Mouse (Mus musculus) adrenal gland, postnatal 10 days (tissue): Measurements from ENCODE around the gene Spg11. TPM values are rescaled to one million over a fixed set of nuclear protein-coding genes. Genes with fewer than 3 reads are reported as not detected.
"Not testable (repeated sequence)": the region's sequence is repeated elsewhere in the genome, so short reads cannot be mapped to it uniquely, and the experiment has no call there.

Experiments
- DNase-seq: peaks from one replicate; pipeline ENCODE4 v3.0.0; 2021; ENCODE audit warnings: mixed read lengths
- microRNA-seq: library from miRNA; unstranded; fragments of <30 nt; microRNA quantifications from one replicate; pipeline ENCODE4 v1.2.0, GENCODE M21; 2021
- total RNA-seq, 2 experiments: library from RNA; stranded (reverse); gene quantifications; 2 replicates each; pipeline ENCODE4 v1.2.3; 2021

The Spg11 gene
- total RNA-seq, 2 experiments from 2014 or later: 14.6 to 16.7 TPM

DNA sequence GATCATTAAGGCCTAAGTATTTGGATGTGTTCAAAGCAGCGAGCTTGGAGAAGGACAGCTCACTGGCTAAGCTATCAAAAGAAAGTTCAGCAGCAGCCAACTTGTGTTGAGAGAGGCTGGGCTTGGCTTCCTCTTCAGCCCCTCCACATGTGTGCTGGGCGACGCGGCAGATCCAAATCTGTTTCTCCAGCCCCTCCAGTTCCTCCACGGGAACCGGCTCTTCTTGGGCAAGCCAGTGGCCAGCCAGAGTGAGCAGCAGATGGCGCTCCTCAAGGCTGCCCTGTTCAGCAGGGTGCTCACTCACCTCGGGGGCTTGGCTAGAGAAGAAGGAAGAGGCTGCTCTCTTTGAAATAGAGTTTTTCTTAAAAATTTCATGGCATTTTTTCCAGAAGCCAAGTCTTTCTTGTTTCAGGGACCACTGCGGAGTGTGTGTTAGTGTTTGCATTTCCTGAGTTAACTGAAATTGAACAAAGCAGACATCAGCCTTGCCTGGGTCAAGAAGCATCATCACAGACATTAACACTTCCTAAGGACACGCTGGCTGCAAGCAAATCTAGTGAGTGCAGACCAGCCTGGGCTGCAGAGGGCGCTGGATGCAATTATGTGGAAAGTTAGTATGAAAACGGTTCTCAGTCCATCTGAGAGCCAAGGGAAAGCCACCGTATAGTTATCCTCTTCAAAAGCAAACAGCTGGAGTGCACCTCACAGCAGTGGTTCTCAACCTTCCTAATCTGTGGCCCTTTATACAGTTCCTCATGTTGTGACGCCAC lies 52.8 kb downstream of the Spg11 start:
- DNase-seq: peak; percentile 31

GRCm38 (mm10) chr2:122059365-122060115 lies 58.6 kb downstream of the Spg11 start:
- no peak for DNase-seq

GRCm38 (mm10) chr2:122043926-122044325 lies 74.3 kb downstream of the Spg11 start:
- no peak for DNase-seq

DNA sequence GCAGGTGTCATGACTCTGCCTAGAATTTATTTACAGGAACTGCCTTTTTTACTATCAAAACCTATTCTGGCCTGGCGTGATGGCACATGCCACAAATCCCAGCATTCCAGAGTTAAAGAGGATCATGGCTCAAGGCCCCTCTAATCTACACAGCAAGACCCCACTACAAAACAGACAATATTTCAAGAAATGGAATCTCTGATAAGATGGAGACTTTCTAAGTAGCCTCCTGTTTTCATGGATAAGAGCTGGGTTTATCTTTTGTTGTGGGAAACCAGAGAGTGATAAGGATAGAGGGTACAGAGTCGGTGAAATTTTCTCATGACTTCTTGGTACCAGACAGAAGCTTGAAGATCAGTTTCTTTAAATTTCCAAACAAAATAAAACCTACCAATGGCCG lies 82.1 kb downstream of the Spg11 start:
- no peak for DNase-seq

- no peak for DNase-seq
Measured at GRCm38 (mm10) chr2:122031970-122032369, 86.2 kb downstream of the Spg11 start.

DNA sequence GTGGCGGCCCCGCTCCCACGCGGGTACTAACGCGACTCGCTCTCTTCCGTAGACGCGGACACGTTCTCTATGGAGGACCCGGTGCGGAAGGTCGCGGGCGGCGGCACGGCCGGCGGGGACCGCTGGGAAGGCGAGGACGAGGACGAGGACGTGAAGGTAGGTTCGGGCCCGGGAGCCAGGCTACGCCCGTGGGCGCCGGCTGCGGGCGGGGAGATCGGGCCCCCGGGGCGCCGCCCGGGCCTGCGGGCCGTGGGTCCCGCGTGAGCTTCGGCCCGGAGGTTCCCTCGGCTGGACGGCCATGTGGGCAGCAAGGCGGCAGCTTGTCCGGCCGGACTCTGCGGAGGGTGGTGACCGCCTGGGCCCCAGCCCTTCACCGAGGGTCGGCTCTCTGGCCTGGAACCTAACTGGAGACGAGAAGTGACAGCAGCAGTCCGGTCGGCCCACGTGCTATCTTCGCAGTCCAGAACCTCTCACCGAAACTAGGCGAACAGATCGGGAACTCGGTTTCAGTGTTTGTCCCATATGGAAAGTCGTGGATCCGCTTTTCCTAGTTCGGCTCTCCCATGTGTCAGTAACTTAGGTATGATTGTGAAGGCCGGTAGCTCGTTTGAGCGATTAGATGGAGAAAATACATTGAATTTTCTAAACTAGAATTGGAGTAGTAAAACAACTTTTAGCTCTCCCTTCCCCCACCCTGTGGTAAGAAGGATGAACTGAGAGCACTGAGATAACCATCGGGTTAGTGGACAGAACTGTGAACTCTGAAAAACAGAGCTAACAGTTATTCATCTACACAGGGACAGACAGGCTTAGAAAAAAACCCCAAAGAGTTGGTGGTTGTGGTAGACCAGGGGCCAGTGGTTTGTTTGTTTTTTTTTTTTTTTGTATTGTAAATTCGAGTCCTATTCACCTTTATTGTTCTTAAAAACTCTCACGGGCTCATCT lies 89.2 kb downstream of the Spg11 start:
- DNase-seq: peak; percentile 68

DNA sequence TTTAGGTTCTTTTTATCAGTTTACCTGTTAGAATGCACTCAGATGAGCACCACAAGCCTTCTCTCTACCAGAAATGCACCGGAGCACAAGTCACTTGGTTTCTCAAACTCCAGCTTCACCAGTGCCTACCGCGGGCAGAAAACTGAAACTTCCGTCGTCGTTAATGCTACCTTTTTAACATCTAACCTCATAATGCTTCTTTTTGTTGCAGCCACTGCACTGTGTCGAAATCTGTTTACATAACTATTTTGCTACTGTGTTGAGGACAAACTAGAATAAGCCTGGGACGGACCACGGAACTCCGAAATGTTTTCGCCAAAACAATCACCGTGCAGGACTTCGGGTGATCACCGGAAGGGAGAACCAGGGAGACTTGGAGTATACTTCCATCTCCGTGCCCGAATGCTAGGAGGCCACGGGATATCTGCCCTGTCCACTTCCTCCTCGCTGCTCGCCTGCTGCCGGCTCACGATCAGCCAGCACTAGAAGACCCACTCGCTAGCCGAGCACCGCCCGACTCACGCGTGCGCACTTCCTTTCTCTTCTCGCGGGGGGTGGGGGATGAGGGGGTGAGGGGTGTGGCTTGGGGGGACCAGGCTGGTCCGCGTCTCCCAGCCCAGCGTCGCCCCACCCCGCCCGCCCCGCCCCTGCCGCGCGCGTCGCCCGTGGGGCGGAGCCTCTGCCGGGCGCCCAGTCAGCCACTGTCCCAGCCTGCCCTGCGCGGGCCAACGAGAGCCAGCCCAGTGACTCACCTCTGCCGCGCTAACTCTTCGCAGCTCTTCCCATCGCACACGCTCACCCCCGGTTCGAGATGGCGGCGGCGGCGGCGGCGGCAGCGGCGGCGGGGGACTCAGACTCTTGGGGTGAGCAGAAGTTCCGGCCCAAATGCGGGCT lies 90.1 kb downstream of the Spg11 start, which contains the start of gene Eif3j1:
Gene Eif3j1, plus strand, starts transcription at position 685 of the 894 bp plus-strand sequence.
- DNase-seq: peak; percentile 94

DNA sequence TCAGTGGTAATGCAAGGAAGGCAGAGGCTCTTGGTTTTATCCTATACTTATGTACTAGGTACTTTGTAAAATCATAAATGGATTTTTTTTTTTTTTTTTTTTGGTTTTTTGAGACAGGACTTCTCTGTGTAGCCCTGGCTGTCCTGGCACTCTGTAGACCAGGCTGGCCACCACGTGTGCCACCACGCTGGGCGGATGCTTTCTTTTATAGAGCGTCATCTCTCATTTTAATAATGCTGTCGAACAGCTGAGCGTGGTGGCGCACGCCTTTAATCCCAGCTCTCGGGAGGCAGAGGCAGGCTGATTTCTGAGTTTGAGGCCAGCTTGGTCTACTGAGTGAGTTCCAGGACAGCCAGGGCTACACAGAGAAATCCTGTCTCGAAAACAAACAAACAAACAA lies 91.1 kb downstream of the Spg11 start:
- not testable (repeated sequence) for DNase-seq

DNA sequence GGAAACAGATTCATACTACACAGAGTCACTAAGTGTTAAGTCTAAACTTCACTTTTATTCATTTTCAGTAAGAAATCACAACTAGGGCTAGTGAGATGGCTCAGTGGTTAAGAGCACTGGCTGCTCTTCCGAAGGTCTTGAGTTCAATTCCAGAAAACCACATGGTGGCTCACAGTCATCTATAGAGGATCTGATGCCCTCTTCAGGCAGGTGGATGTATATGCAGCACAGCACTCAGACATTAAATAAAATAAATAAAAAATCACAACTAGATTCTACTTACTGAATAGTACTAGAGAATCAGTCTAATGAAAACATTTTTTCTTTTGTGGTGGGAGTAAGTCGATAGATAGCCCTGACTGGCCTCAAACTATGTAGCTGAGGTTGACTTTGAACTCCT lies 95.9 kb downstream of the Spg11 start:
- no peak for DNase-seq

DNA sequence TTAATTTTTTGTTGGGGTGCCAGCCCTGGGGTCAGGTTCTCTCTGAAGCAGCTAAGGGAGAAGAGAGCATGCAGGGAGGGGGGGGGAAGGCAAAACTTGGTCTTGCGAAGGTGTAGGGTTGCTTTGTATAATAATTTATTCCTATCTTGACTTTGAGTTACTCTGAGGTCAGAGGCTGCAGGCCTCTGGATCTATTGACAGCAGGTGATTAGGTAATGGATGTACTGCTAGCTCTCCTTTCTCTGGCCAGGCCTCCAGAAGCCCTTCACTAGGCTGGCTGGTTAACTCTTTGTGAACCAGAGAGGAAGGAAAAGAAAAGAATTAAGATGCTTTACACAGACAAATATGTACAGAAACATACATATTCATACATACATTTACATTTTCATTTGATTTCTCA lies 99.5 kb downstream of the Spg11 start:
- DNase-seq: no peak

DNA sequence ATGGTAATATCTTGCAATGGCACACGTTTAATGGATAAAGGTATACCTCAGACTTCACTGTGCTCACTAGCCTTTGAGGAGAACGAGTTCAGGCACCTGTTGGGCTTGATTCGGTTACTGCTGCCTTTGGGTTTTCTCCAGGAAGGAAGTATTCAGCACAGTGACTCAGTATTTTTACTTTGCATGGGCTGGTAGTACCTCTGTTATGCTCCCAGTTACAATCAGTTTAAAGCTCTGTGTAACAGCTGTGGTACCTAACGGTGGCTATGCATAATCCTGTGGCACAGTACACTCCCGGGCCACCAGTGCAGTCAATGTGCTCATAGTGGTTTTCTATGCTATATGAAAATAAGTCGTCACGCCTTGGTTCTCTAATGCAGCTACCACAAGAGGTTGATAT lies 106.7 kb downstream of the Spg11 start:
- no peak for DNase-seq

- DNase-seq: no peak
Measured at GRCm38 (mm10) chr2:122008832-122009231, 109.4 kb downstream of the Spg11 start.

Small RNA genes within 50 kb of the gene (microRNA-seq; reads per million reads assigned to microRNA genes)
- gene Gm47314: not detected

Other genes starting within 250 kb of the Spg11 start
- 10 to 100 TPM; 29.4 to 36.7 TPM for gene Ctdspl2, start 162.4 kb downstream of the Spg11 start, total RNA-seq
- not detected for gene Mageb3, start 162.3 kb downstream of the Spg11 start, total RNA-seq
- 10 to 100 TPM; 16.8 to 16.9 TPM for gene Eif3j1, start 89.8 kb downstream of the Spg11 start, total RNA-seq
- 100 to 1,000 TPM; 300 to 427 TPM for gene B2m, start 29.3 kb upstream of the Spg11 start, total RNA-seq
- not detected for gene Trim69, start 42.3 kb upstream of the Spg11 start, total RNA-seq
- under 1 TPM; 0.30 to 0.63 TPM for gene Patl2, start 67.8 kb upstream of the Spg11 start, total RNA-seq
- gene Terb2, start 67.9 kb upstream of the Spg11 start, total RNA-seq: not detected
- gene Sord, start 116.4 kb upstream of the Spg11 start, total RNA-seq: 100 to 1,000 TPM in 1 of 2 experiments, 10 to 100 TPM in 1; 96.9 to 127 TPM
- gene Duox2, start 180.1 kb upstream of the Spg11 start, total RNA-seq: under 1 TPM; 0.15 to 0.33 TPM
- gene Duoxa2, start 180.5 kb upstream of the Spg11 start, total RNA-seq: not detected
- under 1 TPM in 1 of 2 experiments, not detected in 1; 0.33 TPM for gene Duoxa1, start 195.3 kb upstream of the Spg11 start, total RNA-seq
- gene Duox1, start 197.3 kb upstream of the Spg11 start, total RNA-seq: not detected